Mouse (Mus musculus): ENCODE data around the gene Olfr15.
"Not testable (repeated sequence)": the region's sequence is repeated elsewhere in the genome, so short reads cannot be mapped to it uniquely, and the experiment has no call there.

The Olfr15 gene

GRCm38 (mm10) chr16:3830588-3831109 is at the start of gene Olfr15:
TSS of gene Olfr15 (plus strand) at chr16:3830878.
- no peak for DNase-seq (ENCODE audit: low spot score)

DNA sequence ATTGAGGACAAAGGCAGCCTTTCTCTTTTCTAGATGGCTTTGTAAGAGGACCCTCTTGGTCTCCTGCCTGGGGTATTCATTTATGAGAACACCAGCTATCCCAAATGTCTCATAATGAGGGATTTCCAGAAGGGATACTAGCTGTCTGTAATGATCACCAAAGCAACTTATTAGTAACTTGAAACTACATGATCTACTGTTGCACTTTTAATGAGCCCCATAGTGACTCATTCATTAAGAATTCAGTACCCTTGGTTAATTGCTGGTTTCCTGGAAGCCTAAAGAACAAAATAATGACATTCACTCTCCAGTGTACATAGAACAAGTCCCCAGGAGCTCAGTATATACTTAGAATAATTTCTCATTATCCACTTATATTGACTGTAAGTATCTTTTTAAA is 49.4 kb upstream of the Olfr15 start:
- no peak for DNase-seq (ENCODE audit: low spot score)

DNA sequence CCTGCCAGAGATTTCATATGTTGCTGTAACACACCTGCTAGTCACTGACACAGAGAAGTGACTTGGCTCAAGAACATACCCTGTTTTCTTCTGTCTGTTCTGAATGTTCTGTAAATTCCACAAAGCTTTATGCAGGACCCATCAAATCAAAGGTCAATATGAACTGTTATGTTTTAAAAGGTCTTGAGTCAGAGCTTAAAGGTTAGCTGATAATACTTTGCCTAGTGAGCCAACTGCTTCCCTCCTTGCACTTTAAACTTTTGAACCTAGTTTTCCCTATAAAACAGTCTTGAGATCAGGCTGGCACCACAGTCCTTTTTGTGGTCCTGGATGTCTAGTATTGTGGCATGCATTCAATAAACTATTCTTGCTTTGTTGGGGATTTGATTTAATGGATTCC is 42.3 kb upstream of the Olfr15 start:
- DNase-seq (ENCODE audit: low spot score), result no peak

DNA sequence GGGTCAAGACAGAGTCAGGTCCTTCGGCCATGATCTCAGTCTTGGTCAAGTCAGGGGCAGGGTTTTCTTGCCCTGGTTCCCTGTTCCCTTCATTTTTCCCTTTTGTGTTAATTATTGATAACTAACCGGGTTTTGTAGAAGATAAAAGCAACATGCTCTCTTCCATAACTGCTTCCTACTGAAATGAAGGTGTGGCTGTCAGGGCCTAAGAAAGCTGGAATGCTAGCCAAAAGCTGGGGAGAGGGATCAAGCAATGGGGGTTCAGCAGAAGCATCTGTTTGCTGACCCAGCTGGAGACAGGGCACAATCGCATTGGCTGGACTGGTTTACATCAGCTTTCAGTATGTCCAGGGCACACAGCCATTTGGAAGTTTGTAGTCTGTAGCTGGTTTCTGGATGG is 22.5 kb upstream of the Olfr15 start:
- no peak for DNase-seq (ENCODE audit: low spot score)

DNA sequence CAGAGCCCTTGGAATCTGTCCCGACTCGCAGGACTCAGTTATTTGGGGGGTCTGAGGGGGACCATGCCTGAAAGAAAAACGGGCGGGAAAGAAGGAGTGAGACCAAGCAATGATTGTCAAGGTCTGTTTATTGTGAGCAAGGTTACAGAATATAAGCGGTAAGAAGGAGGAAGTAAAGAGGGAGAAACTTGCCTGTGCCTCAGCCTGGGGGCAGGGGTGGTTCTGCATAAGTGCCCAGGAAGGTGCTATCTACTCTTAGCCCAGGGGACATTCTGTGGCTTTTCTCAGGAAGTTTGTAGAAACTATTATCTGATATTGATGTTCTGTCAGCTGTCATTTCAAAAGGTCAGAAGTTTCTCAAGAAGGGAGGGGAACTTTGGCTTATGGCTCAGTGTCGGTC is 16.0 kb upstream of the Olfr15 start:
- DNase-seq (ENCODE audit: low spot score), result not testable (repeated sequence)

GRCm38 (mm10) chr16:3820202-3820601 is 10.5 kb upstream of the Olfr15 start:
- no peak for DNase-seq (ENCODE audit: low spot score)

DNA sequence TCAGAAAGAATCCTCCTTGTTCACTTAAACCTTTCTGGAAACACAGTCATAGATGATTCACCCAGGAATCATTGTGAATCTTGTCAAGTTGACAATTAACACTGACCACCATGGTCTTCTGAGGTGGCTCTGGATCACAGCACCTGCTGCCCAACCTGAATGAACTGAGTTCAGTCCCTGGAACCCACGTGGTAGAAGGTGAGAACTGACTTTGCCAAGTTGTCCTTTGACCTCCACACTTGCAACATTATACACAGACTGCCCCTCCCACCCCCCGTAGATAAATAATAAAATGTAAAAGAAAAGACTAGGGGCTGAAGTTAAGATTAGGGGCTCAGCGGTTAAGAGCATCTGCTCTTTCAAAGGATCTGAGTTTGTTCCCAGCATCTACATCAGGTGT is 2.7 kb upstream of the Olfr15 start:
- DNase-seq (ENCODE audit: low spot score), result no peak

DNA sequence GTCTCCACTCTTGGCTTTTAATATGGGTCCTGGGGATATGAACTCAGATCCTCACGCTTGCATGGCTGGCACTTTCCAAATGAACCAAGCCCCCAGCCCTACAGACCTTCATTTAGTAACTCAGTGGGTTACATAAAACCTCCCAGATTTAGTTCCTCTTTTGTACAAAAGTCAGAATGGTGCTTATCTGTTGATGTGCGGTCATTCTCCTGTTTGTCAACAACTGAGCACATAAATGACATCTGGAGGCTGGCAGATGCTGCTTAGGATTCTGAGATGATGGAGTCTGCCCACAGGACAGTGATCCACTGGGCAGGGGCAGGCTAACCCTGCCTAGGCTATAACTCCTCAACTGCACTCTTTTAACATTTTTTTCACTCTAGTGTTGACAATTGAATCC is 951 bp upstream of the Olfr15 start:
- no peak for DNase-seq (ENCODE audit: low spot score)

GRCm38 (mm10) chr16:3835461-3835860 is 4.8 kb downstream of the Olfr15 start:
- no peak for DNase-seq (ENCODE audit: low spot score)

DNA sequence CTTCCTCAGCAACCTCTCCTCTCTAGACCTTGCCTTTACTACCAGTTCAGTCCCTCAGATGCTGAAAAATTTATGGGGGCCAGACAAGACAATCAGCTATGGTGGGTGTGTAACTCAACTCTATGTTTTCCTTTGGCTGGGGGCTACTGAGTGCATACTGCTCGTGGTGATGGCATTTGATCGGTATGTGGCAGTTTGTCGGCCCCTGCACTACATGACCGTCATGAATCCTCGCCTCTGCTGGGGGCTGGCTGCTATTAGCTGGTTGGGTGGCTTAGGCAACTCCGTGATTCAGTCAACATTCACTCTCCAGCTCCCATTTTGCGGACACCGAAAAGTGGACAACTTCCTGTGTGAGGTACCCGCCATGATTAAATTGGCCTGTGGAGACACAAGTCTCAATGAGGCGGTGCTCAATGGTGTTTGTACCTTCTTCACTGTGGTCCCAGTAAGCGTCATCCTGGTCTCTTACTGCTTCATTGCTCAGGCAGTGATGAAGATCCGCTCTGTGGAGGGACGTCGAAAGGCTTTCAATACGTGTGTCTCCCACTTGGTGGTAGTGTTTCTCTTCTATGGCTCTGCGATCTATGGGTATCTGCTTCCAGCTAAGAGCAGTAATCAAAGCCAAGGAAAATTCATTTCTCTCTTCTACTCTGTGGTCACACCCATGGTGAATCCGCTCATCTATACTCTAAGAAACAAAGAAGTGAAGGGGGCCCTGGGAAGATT is 8.6 kb downstream of the Olfr15 start:
- no peak for DNase-seq (ENCODE audit: low spot score)

DNA sequence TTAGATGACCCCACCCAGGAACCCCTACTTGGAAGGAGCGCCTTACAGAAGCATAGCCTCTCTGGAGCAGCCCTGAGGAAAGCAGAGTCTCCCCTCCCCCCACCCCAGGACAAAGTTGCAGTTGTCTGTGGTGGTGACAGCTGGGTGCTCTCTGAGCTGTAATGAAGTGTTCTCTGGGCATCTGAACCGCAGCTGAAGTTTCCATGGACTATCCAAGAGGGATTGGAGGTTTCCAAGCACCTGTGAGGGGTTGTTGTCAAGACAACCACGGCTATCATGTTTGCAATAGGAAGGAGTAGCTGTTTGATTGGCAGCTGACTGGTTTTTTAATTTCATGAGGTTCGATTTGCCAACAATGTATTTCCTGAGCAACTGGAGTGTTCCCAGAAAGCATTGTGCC is 12.3 kb downstream of the Olfr15 start:
- DNase-seq (ENCODE audit: low spot score), result peak; percentile 12

DNA sequence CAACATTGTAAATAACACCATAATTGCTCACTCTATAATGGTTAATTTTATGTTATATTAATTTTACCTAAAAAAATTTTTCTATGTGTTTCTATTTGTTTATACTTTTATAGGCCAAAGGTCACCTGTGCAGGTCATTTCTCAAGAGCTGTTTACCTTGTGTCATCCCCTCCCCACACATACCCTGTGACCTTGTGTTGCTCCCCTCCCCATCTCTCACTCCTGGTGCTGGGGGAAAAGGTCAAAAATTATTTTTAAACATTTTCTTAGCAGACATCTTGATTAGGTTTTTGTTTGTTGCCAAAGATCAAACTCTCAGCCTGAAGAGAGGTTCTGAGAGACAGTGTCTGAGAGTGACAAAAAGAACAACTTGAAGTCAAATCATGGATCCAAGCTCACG is 13.1 kb downstream of the Olfr15 start:
- no peak for DNase-seq (ENCODE audit: low spot score)

DNA sequence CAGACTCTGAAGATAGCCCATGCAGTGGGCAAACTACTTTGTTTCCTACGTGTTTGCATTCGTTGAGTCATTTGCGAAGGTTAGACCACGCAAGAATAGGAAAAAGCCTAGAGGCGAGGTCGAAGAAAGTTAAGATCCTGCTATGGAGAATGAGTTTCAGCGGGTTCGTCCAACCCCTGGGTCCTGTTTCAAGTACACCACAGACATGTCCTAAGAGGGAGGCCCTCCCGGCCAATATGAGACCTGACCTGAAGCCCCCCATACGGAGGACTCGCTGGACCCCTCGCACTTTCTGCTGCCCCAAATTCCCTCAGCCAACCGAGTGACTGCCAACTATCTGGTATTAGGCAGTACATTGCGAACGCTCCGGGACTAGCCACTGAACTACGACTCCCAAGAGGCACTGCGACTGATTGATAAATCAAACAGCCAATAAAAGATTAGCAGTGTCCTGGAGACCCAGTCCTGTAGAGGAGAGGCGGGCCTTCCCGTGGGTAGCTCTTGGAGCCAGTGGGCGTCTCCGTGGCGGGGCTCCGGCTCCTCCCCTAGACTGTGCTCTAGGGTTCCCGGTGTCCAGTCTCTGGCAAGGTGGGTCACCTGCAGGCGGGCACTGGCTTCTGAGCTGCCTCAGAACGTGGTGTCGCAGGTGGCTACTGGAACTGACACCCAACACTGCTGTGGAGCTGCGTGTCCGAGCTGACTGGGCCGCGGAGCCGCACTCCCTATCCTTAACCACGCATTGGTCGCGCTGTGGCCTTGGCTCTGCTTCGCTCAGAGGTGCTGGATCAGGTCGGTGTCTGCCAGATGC is 16.2 kb downstream of the Olfr15 start, which contains the start of gene Zfp174:
Gene Zfp174, plus strand, starts transcription at position 558 of the 808 bp plus-strand sequence.
- peak; percentile 98 for DNase-seq (ENCODE audit: low spot score)

GRCm38 (mm10) chr16:3847871-3848270 is 17.2 kb downstream of the Olfr15 start:
- DNase-seq (ENCODE audit: low spot score), result peak; percentile 15

GRCm38 (mm10) chr16:3848416-3848815 is 17.7 kb downstream of the Olfr15 start:
- no peak for DNase-seq (ENCODE audit: low spot score)

DNA sequence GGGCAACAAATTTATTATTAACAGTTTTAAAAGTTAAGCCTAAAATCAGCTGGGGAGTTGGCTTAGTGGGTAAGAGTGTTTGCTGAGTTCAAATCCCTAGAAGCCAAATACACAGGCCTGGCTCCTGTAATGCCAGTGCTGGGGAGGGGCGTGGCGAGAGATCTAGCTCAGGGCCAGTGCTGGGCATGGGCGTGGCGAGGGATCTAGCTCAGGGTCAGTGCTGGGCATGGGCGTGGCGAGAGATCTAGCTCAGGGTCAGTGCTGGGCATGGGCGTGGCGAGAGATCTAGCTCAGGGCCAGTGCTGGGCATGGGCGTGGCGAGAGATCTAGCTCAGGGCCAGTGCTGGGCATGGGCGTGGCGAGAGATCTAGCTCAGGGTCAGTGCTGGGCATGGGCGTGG is 20.6 kb downstream of the Olfr15 start:
- DNase-seq (ENCODE audit: low spot score), result not testable (repeated sequence)

- no peak for DNase-seq (ENCODE audit: low spot score)
Observed at GRCm38 (mm10) chr16:3852586-3852985, 21.9 kb downstream of the Olfr15 start.

GRCm38 (mm10) chr16:3854437-3855182 is 23.9 kb downstream of the Olfr15 start:
- DNase-seq (ENCODE audit: low spot score), result no peak

- DNase-seq (ENCODE audit: low spot score), result no peak
Observed at GRCm38 (mm10) chr16:3855776-3856175, 25.1 kb downstream of the Olfr15 start.

DNA sequence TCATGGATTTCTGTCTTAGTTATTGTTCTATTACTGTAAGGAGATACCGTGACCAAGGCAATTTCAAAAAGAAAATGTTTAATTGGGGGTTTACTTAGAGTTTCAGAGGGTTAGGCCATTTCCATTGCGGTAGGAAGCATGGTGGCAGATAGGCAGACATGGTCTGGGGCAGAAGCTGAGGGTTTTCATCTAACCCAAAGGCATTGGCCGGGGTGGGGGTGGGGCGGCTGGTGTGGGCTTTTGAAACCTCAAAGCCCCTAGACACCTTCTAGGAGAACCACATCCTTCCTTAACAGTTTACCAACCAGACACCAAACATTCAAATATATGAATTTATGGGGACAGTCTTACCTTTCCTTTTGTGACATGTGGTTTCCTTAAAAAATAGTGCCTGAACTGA is 28.6 kb downstream of the Olfr15 start:
- DNase-seq (ENCODE audit: low spot score), result no peak

GRCm38 (mm10) chr16:3871815-3872214 is 41.1 kb downstream of the Olfr15 start:
- DNase-seq (ENCODE audit: low spot score), result no peak

Measured in adipocyte (in vitro differentiated cells).